Mouse (Mus musculus): ENCODE measurements at regions not wholly inside any gene's neighbourhood (a gene's known extent, or its start where the extent isn't known, plus 50 kb on each side); places are given as distances from the start of the nearest gene placed in this dataset.

DNA sequence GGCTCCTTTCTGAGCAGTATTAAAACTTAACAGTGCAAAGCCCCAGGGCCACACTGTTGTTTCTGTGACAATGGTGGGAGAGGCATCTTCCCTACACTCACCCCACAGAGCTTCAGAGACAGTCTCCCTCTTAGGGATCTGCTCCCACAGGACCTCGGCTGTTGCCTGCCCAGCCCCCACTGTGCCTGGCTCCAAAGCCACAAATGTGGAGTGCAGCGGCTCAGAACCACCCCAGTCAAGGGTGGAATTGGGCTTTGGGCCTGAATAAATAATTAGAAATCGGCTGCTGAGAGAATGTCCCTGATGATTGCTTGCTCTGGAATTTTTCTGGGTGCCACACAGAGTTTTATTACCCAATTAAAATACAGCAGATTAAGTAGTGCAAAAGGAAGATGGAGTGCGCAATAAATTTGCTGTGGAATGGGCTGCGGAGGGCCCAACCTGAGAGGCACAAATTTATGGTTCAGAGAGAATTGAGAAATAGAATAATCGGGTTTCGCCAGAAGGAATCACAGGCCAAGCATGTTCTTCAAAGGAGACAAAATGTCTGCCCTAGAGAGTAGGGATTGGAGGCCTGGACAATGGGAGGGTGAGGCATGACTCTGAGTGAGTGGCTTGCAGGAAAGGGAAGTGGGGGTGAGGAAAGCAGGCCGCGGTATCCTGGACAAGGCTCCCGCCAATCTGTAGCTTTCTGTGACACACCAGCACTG lies 56.4 kb downstream of the Cd24a start:
- Histone ChIP-seq H3K36me3 (no peaks in the 10 kb centered on the region), H3K27ac (replicated peaks) (peak overlapping the region; percentile 83), H3K4me1 (replicated peaks) (peaks cover 9% of the 10 kb centered on the region), H3K9me3 (no peaks in the 10 kb centered on the region), H3K27me3 (no peaks in the 10 kb centered on the region), H3K9ac (no peak overlapping the region), H3K4me2 (no peak overlapping the region), H3K4me3 (no peak overlapping the region)
- 41% methylated on average over 10 of the region's 10 CpGs for WGBS
- peak; percentile 88 for ATAC-seq (ENCODE audit: low read depth)

- ATAC-seq (ENCODE audit: low read depth), result no peak
- Histone ChIP-seq H3K9ac (no peak overlapping the region), H3K27me3 (no peaks in the 10 kb centered on the region), H3K36me3 (no peaks in the 10 kb centered on the region), H3K4me2 (no peak overlapping the region), H3K27ac (replicated peaks) (no peak overlapping the region), H3K4me1 (replicated peaks) (no peaks in the 10 kb centered on the region), H3K9me3 (no peaks in the 10 kb centered on the region), H3K4me3 (no peak overlapping the region)
- WGBS, result 78% methylated on average over 14 of the region's 14 CpGs
These were observed 63.3 kb downstream of the Cd24a start for GRCm38 (mm10) chr10:43641169-43641945.

GRCm38 (mm10) chr10:43646326-43646725 lies 68.2 kb downstream of the Cd24a start:
- no peaks in the 10 kb centered on the region for H3K9me3 ChIP-seq
- H3K9ac ChIP-seq, result no peak overlapping the region
- no peak overlapping the region for H3K27ac ChIP-seq (replicated peaks)
- no peaks in the 10 kb centered on the region for H3K36me3 ChIP-seq
- no peak overlapping the region for H3K4me2 ChIP-seq
- 48% methylated on average over 4 of the region's 4 CpGs for WGBS
- no peaks in the 10 kb centered on the region for H3K4me1 ChIP-seq (replicated peaks)
- no peaks in the 10 kb centered on the region for H3K27me3 ChIP-seq
- H3K4me3 ChIP-seq, result no peak overlapping the region
- no peak for ATAC-seq (ENCODE audit: low read depth)

DNA sequence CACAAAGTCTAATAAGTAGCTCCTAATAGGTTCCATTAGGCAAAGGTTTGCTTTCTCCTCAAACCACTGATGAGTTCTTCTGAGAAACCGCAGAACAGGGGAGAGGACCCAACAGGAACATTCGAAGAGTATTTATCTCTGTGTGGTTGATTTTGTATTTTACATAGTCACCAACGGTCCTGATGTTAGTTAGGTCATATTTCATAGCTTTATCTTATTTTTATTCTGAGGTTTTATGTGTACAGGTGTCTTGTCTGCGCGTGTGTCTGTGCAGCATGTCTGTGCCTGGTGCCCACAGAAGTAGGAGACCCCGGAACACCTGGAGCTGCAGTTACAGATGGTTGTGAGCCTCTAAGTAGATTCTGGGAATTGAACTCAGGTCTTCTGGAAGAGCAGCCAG lies 68.9 kb downstream of the Cd24a start:
- H3K4me3 ChIP-seq, result no peak overlapping the region
- no peaks in the 10 kb centered on the region for H3K4me1 ChIP-seq (replicated peaks)
- H3K27ac ChIP-seq (replicated peaks), result no peak overlapping the region
- no peaks in the 10 kb centered on the region for H3K9me3 ChIP-seq
- 92% methylated on average over 6 of the region's 6 CpGs for WGBS
- H3K9ac ChIP-seq, result no peak overlapping the region
- H3K4me2 ChIP-seq, result no peak overlapping the region
- no peaks in the 10 kb centered on the region for H3K36me3 ChIP-seq
- H3K27me3 ChIP-seq, result no peaks in the 10 kb centered on the region
- ATAC-seq (ENCODE audit: low read depth), result no peak

GRCm38 (mm10) chr10:43648186-43648585 lies 70.1 kb downstream of the Cd24a start:
- Histone ChIP-seq H3K4me1 (replicated peaks) (no peaks in the 10 kb centered on the region), H3K36me3 (no peaks in the 10 kb centered on the region), H3K4me3 (no peak overlapping the region), H3K27me3 (no peaks in the 10 kb centered on the region), H3K9ac (no peak overlapping the region), H3K27ac (replicated peaks) (no peak overlapping the region), H3K4me2 (no peak overlapping the region), H3K9me3 (no peaks in the 10 kb centered on the region)
- WGBS, result 38% methylated on average over 5 of the region's 5 CpGs
- no peak for ATAC-seq (ENCODE audit: low read depth)

DNA sequence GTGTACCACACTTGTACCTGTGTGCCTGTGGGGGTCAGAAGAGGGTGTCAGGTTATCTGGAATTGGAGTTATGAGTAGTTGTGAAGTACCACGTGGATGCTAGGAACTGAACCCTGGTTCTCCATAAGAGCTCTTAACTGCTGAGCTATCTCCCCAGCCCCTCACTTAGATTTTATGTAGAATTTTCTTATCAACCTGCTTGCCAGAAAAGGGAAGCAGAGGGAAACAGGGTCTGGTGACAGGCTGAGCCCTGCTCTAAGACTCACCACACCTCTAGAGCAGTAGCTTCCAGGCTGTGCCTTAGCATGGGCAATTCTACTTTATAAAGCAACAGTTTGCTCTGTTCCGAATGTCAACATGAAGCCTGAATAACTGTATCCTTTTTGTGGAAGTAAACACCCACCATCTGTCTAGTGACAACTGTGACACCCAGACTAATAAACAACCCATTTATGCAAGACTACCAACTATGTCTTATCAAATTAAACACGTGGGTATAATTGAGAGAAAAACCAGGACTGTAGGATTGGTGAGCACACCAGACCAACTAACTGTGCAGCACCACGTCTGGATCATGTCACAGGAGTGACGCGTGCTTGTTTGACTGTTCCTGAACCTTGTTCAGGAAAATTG lies 70.8 kb downstream of the Cd24a start:
- 79% methylated on average over 6 of the region's 6 CpGs for WGBS
- Histone ChIP-seq H3K36me3 (no peaks in the 10 kb centered on the region), H3K27ac (replicated peaks) (no peak overlapping the region), H3K27me3 (no peaks in the 10 kb centered on the region), H3K9ac (no peak overlapping the region), H3K4me3 (no peak overlapping the region), H3K4me2 (no peak overlapping the region), H3K4me1 (replicated peaks) (no peaks in the 10 kb centered on the region), H3K9me3 (no peaks in the 10 kb centered on the region)
- no peak for ATAC-seq (ENCODE audit: low read depth)

GRCm38 (mm10) chr10:43650449-43650848 lies 72.4 kb downstream of the Cd24a start:
- no peak for ATAC-seq (ENCODE audit: low read depth)
- Histone ChIP-seq H3K4me3 (no peak overlapping the region), H3K4me1 (replicated peaks) (no peaks in the 10 kb centered on the region), H3K4me2 (no peak overlapping the region), H3K36me3 (no peaks in the 10 kb centered on the region), H3K27me3 (no peaks in the 10 kb centered on the region), H3K9ac (no peak overlapping the region), H3K9me3 (no peaks in the 10 kb centered on the region), H3K27ac (replicated peaks) (no peak overlapping the region)
- 85% methylated on average over 1 of the region's 1 CpGs for WGBS

DNA sequence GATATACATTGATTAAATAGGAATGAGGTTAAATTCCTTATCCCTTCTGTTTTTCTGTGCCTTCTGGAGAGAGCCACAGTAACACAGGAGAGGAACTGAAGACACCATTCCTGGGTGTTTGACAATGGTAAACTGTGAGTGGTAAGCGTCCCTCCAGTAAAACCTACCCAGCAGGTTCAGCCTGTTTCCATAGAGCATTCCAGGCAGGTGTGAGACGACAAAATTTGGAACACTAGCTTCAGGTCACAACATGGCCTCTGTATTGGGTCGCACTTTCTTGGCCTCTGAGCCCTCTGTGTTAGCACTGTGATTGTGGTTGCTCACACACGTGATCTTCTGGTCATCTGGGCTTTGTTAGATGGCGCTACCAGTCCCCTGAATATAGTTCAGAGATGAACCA lies 73.4 kb downstream of the Cd24a start:
- H3K36me3 ChIP-seq, result no peaks in the 10 kb centered on the region
- WGBS, result 87% methylated on average over 5 of the region's 5 CpGs
- H3K4me3 ChIP-seq, result no peak overlapping the region
- H3K4me2 ChIP-seq, result no peak overlapping the region
- no peak overlapping the region for H3K9ac ChIP-seq
- H3K9me3 ChIP-seq, result no peaks in the 10 kb centered on the region
- H3K27ac ChIP-seq (replicated peaks), result no peak overlapping the region
- no peaks in the 10 kb centered on the region for H3K27me3 ChIP-seq
- H3K4me1 ChIP-seq (replicated peaks), result no peaks in the 10 kb centered on the region
- no peak for ATAC-seq (ENCODE audit: low read depth)

DNA sequence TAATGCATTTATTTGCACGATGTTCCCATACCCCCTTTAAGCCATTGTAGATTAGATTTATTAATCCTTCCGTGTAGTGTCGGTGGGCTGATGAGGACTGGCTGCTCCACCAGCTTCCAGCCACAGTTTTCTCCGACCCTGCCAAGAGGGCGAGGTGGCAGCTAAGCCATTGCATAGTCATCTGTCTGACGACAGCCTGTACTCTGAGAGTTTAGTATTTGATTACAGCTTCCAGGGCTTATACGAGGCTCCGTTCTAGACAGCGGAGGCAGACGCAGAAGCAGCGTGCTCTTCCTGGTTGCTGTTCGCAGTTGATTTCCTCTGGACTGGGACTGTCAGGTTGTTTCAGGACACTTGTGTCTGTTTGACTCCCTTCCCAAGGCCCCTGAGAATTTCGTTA lies 73.8 kb downstream of the Cd24a start:
- no peak overlapping the region for H3K9ac ChIP-seq
- no peak overlapping the region for H3K4me2 ChIP-seq
- no peak overlapping the region for H3K4me3 ChIP-seq
- WGBS, result 89% methylated on average over 13 of the region's 13 CpGs
- no peaks in the 10 kb centered on the region for H3K4me1 ChIP-seq (replicated peaks)
- H3K27me3 ChIP-seq, result no peaks in the 10 kb centered on the region
- no peaks in the 10 kb centered on the region for H3K9me3 ChIP-seq
- ATAC-seq (ENCODE audit: low read depth), result no peak
- no peak overlapping the region for H3K27ac ChIP-seq (replicated peaks)
- H3K36me3 ChIP-seq, result no peaks in the 10 kb centered on the region

DNA sequence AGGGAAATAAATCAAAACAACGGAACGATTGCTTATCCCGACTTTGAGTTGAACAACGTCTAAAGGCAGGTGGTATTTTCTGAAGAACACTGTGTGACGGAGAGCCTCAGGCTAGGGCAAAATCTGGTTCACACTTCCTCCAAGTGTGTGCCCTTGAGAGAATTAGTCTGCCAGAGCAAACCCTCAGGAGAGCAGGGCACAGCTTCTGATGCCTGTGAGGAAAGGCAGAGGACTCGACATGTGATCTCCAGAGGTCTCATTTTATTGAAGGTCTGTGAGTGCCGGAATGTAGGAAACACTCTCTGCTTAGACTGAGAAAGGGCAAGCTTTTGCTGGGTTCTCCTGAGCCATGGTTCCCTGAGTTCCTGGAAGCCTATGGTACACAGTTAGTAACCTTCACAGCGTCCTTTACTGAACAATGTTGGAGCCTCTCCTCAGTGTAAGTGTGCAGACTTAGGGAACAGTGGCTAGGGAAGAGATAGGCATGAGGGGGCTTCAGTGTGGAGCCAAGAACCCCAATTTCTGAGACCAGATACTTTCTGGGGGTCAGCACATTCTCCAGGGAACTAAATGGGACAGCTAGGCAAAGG lies 77.1 kb downstream of the Cd24a start:
- H3K4me3 ChIP-seq, result no peak overlapping the region
- H3K4me1 ChIP-seq (replicated peaks), result no peaks in the 10 kb centered on the region
- no peak overlapping the region for H3K27ac ChIP-seq (replicated peaks)
- H3K4me2 ChIP-seq, result no peak overlapping the region
- no peak overlapping the region for H3K9ac ChIP-seq
- no peaks in the 10 kb centered on the region for H3K27me3 ChIP-seq
- no peaks in the 10 kb centered on the region for H3K36me3 ChIP-seq
- peaks cover 3% of the 10 kb centered on the region; the same call in 1 of the 2 replicates for H3K9me3 ChIP-seq
- 73% methylated on average over 8 of the region's 8 CpGs for WGBS
- no peak for ATAC-seq (ENCODE audit: low read depth)

GRCm38 (mm10) chr10:43655680-43656079 lies 77.6 kb downstream of the Cd24a start:
- Histone ChIP-seq H3K4me2 (no peak overlapping the region), H3K27ac (replicated peaks) (no peak overlapping the region), H3K27me3 (no peaks in the 10 kb centered on the region), H3K9me3 (peaks cover 3% of the 10 kb centered on the region; the same call in 1 of the 2 replicates), H3K4me1 (replicated peaks) (no peaks in the 10 kb centered on the region), H3K4me3 (no peak overlapping the region), H3K9ac (no peak overlapping the region), H3K36me3 (no peaks in the 10 kb centered on the region)
- ATAC-seq (ENCODE audit: low read depth), result no peak
- 75% methylated on average over 2 of the region's 2 CpGs for WGBS

DNA sequence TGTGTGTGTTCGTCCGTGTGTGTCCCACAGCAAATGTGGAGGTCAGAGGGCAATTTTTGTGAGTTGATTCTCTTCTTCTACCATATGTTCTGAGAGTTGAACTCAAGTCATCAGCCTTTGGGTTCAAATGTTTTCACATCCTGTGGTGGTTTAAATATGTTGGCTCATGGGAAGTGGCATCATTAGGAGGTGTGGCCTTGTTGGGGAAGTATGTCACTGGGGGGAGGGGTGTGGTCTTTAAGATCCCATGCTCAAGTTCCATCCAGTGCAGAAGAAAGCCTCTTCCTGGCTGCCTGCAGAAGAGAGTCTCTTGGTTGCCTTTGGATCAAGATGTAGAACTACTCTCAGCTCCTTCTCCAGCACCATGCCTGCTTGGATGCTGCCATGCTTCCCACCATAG lies 78.1 kb downstream of the Cd24a start:
- no peak for ATAC-seq (ENCODE audit: low read depth)
- H3K27ac ChIP-seq (replicated peaks), result no peak overlapping the region
- no peaks in the 10 kb centered on the region for H3K27me3 ChIP-seq
- H3K4me3 ChIP-seq, result no peak overlapping the region
- no peaks in the 10 kb centered on the region for H3K4me1 ChIP-seq (replicated peaks)
- H3K4me2 ChIP-seq, result no peak overlapping the region
- peaks cover 3% of the 10 kb centered on the region; the same call in 1 of the 2 replicates for H3K9me3 ChIP-seq
- no peaks in the 10 kb centered on the region for H3K36me3 ChIP-seq
- WGBS, result 83% methylated on average over 2 of the region's 2 CpGs
- H3K9ac ChIP-seq, result no peak overlapping the region

Measured in neural tube, embryonic 13.5 days (tissue).